Mouse (Mus musculus) mammary gland, adult 2 months (tissue): ENCODE data around the gene Slco1a1. TPM values are rescaled to one million over a fixed set of nuclear protein-coding genes. Genes with fewer than 3 reads are reported as not detected.

Experiments
- polyA plus RNA-seq: library from polyadenylated mRNA; depleted of rRNA; stranded (reverse); fragments of >200 nt; gene quantifications from 2 replicates; pipeline ENCODE4 v1.2.3, GENCODE M21; 2012; ENCODE audit warnings: low replicate concordance; rRNA removed

Slco1a1 gene
- polyA plus RNA-seq, result 0.02 TPM in 1 of 2 replicates, not detected in the other

DNA sequence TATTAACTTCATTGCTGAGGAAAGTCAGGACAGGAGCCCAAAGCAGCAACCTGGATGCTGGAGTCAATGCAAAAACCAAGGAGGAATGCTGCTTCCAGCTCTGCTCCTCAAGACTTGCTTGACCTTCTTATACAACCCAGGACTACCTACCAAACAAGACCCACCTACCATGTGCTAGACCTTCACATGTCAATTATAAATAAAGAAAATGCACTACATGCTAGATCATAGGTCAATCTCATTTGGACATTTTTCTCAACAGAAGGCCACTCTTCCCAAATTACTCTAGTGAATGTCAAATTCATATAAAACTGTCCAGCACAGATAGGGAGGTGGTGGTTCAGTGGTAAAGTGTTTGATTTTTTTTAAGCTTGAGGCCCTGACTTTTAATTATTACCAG is at the start of gene Slco1a1:
Slco1a1 (minus strand) TSS at position 101 of the 400 bp plus-strand sequence.

Other genes starting within 250 kb of the Slco1a1 start
- not detected in 2 replicates for gene Gm5724, start 173.2 kb downstream of the Slco1a1 start, polyA plus RNA-seq
- gene Slco1a4, start 90.8 kb downstream of the Slco1a1 start, polyA plus RNA-seq, result not detected in 2 replicates
- gene Gm6614, start 64.5 kb upstream of the Slco1a1 start, polyA plus RNA-seq, result not detected in 2 replicates